Mouse (Mus musculus) lung, postnatal 0 days (tissue): Measurements from ENCODE around the gene Tifa.

Experiments
- CTCF ChIP-seq: IDR thresholded peaks from 2 replicates; pipeline ENCODE4 v1.5.1; 2016; ENCODE audit warnings: antibody characterized with exemption, mild to moderate bottlenecking
- EP300 ChIP-seq: IDR thresholded peaks from 2 replicates; pipeline ENCODE4 v1.6.1; 2016; ENCODE audit warnings: antibody characterized with exemption, mild to moderate bottlenecking, control low read depth

GRCm38 (mm10) chr3:127787032-127787431 is 2.6 kb upstream of the Tifa start:
- TF ChIP-seq CTCF (no peak), EP300 (no peak)
